8 mouse cellular contexts compared by ENCODE assay signal in the genomic region with DNA sequence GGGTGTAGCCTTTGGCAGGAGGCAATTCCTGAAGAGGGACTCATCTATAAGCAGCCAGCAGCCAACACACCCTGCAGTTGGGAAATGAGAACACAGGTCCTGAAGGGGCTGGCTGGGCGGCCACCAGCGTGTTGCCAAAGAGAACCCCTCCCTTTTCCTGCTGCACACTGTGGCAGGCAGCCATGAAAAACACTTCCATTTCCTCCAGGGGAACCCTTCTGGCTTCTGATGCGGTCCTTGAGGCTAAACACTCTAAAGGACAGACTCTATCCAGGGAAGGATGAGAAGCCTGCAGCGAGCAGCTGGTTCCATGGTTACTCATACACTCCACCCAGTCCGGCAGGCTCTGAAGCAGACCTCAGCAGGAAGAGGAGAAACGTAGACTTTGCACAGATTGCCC.
DNase-seq lines count a peak whose midpoint lies in the region; ATAC-seq lines count a peak whose summit lies in the region.

No protein-coding gene starts in this region.

- no peak overlapping the region for H3K4me3 ChIP-seq in neural tube, embryonic 14.5 days (ENCODE audit: low read depth, low read length)
- H3K4me3 ChIP-seq in neural tube, embryonic 15.5 days (replicated peaks), result no peak overlapping the region
- no peak overlapping the region for H3K4me3 ChIP-seq in brown adipose tissue, adult 24 weeks (ENCODE audit: insufficient read depth, low read depth, low read length)
- no peak overlapping the region for H3K4me3 ChIP-seq in heart, embryonic 11.5 days (ENCODE audit: low read depth, low read length)
- H3K4me3 ChIP-seq in midbrain, embryonic 11.5 days (ENCODE audit: low read depth, low read length), result no peak overlapping the region

- no peaks in the 10 kb centered on the region for H3K4me1 ChIP-seq in neural tube, embryonic 14.5 days (ENCODE audit: control insufficient read depth, insufficient read depth, low read length)
- H3K4me1 ChIP-seq in neural tube, embryonic 15.5 days, result no peaks in the 10 kb centered on the region
- H3K4me1 ChIP-seq in brown adipose tissue, adult 24 weeks (ENCODE audit: control insufficient read depth, insufficient read depth, insufficient read length, low read length), result peaks cover 8% of the 10 kb centered on the region; the same call in 1 of the 2 replicates
- no peaks in the 10 kb centered on the region; the same call in 1 of the 2 replicates for H3K4me1 ChIP-seq in heart, embryonic 11.5 days (ENCODE audit: control insufficient read depth, insufficient read depth, low read length)
- H3K4me1 ChIP-seq in midbrain, embryonic 11.5 days (ENCODE audit: control insufficient read depth, insufficient read depth, low read length), result no peaks in the 10 kb centered on the region

- DNase-seq in kidney, postnatal 10 days, result peak; percentile 85
- peak; percentile 95 for DNase-seq in lung, postnatal 36 days
- no peak for DNase-seq in midbrain, embryonic 11.5 days (ENCODE audit: low spot score, missing footprints)

- no peak overlapping the region for H3K9ac ChIP-seq in neural tube, embryonic 14.5 days (replicated peaks; ENCODE audit: low read depth, low read length)
- H3K9ac ChIP-seq in neural tube, embryonic 15.5 days (replicated peaks), result no peak overlapping the region
- H3K9ac ChIP-seq in heart, embryonic 11.5 days (ENCODE audit: low read depth, low read length), result no peak overlapping the region
- no peak overlapping the region for H3K9ac ChIP-seq in midbrain, embryonic 11.5 days (ENCODE audit: low read length)

- 71% methylated on average over 6 of the region's 6 CpGs for WGBS in neural tube, embryonic 14.5 days
- 70% methylated on average over 6 of the region's 6 CpGs for WGBS in neural tube, embryonic 15.5 days
- 48% methylated on average over 6 of the region's 6 CpGs for WGBS in heart, embryonic 11.5 days (ENCODE audit: insufficient replicate concordance)
- 73% methylated on average over 6 of the region's 6 CpGs for WGBS in midbrain, embryonic 11.5 days

- no peak overlapping the region for H3K4me2 ChIP-seq in neural tube, embryonic 14.5 days (ENCODE audit: low read depth, low read length)
- no peak overlapping the region for H3K4me2 ChIP-seq in neural tube, embryonic 15.5 days
- H3K4me2 ChIP-seq in heart, embryonic 11.5 days, result no peak overlapping the region
- no peak overlapping the region for H3K4me2 ChIP-seq in midbrain, embryonic 11.5 days

- H3K36me3 ChIP-seq in neural tube, embryonic 14.5 days (ENCODE audit: control insufficient read depth, insufficient read depth, low read length), result no peaks in the 10 kb centered on the region
- no peaks in the 10 kb centered on the region for H3K36me3 ChIP-seq in neural tube, embryonic 15.5 days
- no peaks in the 10 kb centered on the region for H3K36me3 ChIP-seq in heart, embryonic 11.5 days (ENCODE audit: control insufficient read depth, insufficient read depth, low read length)
- H3K36me3 ChIP-seq in midbrain, embryonic 11.5 days (ENCODE audit: control insufficient read depth, insufficient read depth, low read length), result no peaks in the 10 kb centered on the region

- peak; percentile 35; the same call in 1 of the 2 replicates for ATAC-seq in neural tube, embryonic 14.5 days (ENCODE audit: low read depth)
- no peak for ATAC-seq in neural tube, embryonic 15.5 days (ENCODE audit: low FRiP score)
- peak; percentile 80 for ATAC-seq in heart, embryonic 11.5 days (replicated peaks; ENCODE audit: insufficient number of reproducible peaks, low FRiP score, low TSS enrichment)
- no peak for ATAC-seq in erythroblast, adult 5-6 weeks (replicated peaks; ENCODE audit: low FRiP score, poor library complexity, severe bottlenecking)
- ATAC-seq in midbrain, embryonic 11.5 days (ENCODE audit: low FRiP score), result no peak

- no peaks in the 10 kb centered on the region for H3K9me3 ChIP-seq in neural tube, embryonic 14.5 days (ENCODE audit: control insufficient read depth, low read length)
- no peaks in the 10 kb centered on the region for H3K9me3 ChIP-seq in neural tube, embryonic 15.5 days (replicated peaks)
- no peaks in the 10 kb centered on the region for H3K9me3 ChIP-seq in heart, embryonic 11.5 days (replicated peaks; ENCODE audit: control insufficient read depth, low read length)
- H3K9me3 ChIP-seq in midbrain, embryonic 11.5 days (ENCODE audit: control insufficient read depth, low read length), result no peaks in the 10 kb centered on the region

- H3K27me3 ChIP-seq in neural tube, embryonic 14.5 days (ENCODE audit: control insufficient read depth, insufficient read depth, low read length), result no peaks in the 10 kb centered on the region
- H3K27me3 ChIP-seq in neural tube, embryonic 15.5 days (replicated peaks), result no peaks in the 10 kb centered on the region
- no peaks in the 10 kb centered on the region for H3K27me3 ChIP-seq in heart, embryonic 11.5 days (ENCODE audit: control insufficient read depth, insufficient read depth, low read length)
- H3K27me3 ChIP-seq in midbrain, embryonic 11.5 days (ENCODE audit: control insufficient read depth, insufficient read depth, low read length), result no peaks in the 10 kb centered on the region

- H3K27ac ChIP-seq in neural tube, embryonic 14.5 days (ENCODE audit: low read depth, low read length), result no peak overlapping the region
- H3K27ac ChIP-seq in neural tube, embryonic 15.5 days (replicated peaks), result no peak overlapping the region
- peak overlapping the region; percentile 54 for H3K27ac ChIP-seq in brown adipose tissue, adult 24 weeks (replicated peaks; ENCODE audit: low read depth, low read length)
- peak overlapping the region; percentile 70 for H3K27ac ChIP-seq in heart, embryonic 11.5 days (ENCODE audit: low read depth, low read length)
- no peak overlapping the region for H3K27ac ChIP-seq in midbrain, embryonic 11.5 days (ENCODE audit: low read depth, low read length)

Comparison
In these comparisons a context has a peak if more than half of its experiments do, and no peak if none do; other contexts are left out.
1. ATAC-seq: peak in neural tube, embryonic 14.5 days (single experiment) and heart, embryonic 11.5 days (single experiment); none in neural tube, embryonic 15.5 days (single experiment), erythroblast, adult 5-6 weeks (single experiment) and midbrain, embryonic 11.5 days (single experiment).
2. H3K27ac ChIP-seq: peak in brown adipose tissue, adult 24 weeks (single experiment) and heart, embryonic 11.5 days (single experiment); none in neural tube, embryonic 14.5 days (single experiment), neural tube, embryonic 15.5 days (single experiment) and midbrain, embryonic 11.5 days (single experiment).